Mouse (Mus musculus) CD8-positive naive resting alpha-beta T cell, adult 57 days (primary cell): ENCODE data around the gene Bco2. TPM values are rescaled to one million over a fixed set of nuclear protein-coding genes. Genes with fewer than 3 reads are reported as not detected.

Source experiments
- total RNA-seq: library from RNA; stranded (reverse); gene quantifications from one replicate; pipeline ENCODE4 v1.2.4, GENCODE M21; 2023

Bco2 gene
- total RNA-seq, result not detected

DNA sequence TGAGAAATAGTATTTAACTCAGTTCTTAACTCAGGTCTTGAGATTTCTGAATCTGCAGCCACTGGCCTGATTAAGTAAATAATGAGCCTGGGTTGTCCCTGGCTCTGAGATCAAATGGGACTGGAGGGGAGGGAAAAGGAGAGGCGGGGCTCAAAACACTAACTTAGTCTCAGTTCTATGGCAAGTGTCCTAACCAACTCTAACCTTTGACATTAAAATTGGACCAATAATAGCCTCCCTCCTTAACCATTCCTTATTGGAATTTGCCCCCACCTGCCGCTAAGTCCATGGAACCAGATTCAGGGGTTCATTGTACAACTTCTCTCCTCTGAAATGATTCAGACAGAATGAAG lies at the start of gene Bco2:
Gene Bco2, minus strand, starts transcription at position 88 of the 353 bp plus-strand sequence.

GRCm38 (mm10) chr9:50603189-50603997 lies 48.4 kb upstream of the Bco2 start, which contains the start of the genes Sdhd and Timm8b:
TSS of gene Sdhd (minus strand) at chr9:50603812.
TSS of gene Timm8b (plus strand) at chr9:50603910.

DNA sequence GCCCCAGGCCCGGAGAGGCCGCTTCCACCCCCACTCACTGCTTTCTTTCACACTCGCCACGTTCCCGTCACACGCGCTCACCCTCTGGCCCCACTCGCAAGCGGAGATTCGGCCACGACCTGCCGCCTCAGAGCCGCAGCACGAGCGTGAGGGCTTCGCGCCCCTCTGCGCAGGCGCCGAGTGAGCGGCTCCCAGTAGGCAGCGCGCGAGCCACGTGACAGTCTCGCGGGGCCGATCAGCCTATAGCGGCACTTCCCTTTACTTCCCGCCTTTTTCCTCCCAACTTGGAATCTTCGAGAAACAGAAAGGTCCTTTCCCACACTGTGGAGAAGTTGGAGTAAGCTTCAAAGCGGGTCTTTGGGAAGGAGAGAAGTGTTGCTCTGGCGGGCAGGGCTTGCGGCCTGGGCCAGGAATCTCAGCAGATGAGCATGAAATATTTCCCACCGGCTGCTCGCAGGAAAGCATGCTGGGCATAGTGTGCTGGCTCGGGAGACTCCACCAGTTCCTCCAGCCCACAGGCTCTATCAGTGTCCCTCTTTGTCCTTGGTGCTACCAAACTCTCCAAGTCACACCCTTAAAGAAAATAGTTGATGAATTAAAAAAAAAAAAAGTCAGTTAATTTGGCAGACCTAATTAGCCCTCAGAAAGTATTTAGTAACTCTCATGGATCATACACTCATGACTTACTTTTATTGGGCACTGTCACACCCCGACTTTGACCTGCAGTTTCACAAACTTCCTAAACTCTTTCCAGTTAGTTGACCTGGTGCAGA lies 6.3 kb upstream of the Bco2 start, which contains the start of gene Tex12:
Gene Tex12, minus strand, starts transcription at position 181 of the 773 bp plus-strand sequence.

DNA sequence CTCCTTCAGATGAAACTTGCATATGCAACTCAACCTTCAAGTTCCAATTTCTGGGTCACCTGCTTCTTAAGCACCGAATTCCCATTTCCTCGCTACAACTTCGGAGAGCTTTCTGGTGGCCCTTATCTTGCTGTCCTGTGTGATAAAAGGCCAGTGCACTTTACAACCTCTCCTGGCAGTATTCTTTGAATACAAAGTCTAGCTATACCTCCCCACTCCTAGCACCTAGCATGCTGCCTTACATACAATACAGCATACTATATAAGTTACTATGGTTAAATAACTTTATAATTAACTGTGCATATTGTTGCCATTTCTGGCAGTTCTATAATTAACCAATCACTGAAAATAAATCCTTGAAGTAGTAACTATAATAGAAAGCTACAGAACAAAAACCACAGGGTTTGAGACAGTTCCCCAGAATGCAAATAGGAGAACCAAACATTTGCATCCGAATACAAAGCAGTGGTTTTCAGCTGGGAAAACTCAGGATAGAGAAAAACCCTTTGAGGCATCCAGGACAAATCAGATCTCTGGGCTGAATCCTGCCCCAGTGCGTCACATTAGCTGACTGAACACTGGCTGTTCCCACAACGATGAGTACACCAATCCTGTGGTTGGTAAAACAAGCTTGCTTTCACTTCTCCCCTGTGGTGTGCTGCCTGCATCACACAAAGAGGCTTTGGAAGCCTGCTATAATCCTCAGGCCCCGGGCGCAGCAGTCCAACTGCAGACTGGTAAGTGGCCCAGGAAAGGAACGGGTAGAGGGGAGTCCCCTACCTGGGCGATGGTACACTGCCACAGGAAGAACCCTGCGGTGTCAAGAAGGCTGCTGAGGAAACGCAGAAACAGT lies 514 bp downstream of the Bco2 start, which contains the start of gene Il18:
Gene Il18, plus strand, starts transcription at position 587 of the 853 bp plus-strand sequence.

DNA sequence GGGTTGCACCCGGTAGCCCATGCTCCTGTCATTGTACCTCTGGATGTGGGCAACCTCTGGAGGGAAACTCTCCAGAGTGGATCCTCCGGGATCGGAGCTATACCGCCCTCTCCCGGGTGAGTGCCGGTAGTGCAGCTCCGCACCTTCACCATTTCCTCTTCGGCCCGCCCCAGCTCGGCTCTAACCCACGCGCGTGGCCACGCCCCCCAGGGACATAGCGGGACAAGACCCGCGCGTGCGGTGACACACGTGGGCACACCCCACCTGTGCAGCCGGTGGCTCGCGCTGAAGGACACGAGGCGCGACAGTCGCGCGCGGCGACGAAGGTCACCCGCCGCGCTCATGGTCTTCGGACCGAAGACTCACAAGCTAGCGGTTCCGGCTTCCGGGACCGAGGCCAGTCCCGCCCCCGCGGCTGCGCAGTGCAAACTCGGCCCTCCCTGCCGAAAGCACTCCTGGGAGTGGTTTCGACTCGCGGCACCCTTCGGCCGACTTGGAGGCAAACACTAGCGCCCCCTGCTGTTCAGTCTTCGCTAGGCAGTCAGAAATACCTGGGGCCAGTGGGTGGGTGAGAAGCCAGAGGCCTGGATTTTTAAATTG lies 26.6 kb downstream of the Bco2 start, which contains the start of gene Pts:
Gene Pts, minus strand, starts transcription at position 432 of the 600 bp plus-strand sequence.

DNA sequence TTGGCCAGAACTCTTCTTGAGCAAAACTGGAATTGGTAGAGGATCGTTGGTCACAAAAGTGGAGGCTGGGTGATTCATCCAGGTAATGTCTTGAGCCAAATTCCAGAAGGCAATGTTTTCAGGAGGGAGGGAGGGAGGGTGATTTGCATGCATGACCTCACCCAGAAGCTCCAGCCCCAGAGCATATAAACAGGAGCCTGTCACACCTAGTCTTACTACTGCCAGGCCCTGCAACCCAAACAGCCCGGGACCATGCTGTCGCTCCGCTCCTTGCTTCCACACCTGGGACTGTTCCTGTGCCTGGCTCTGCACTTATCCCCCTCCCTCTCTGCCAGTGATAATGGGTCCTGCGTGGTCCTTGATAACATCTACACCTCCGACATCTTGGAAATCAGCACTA lies 60.7 kb downstream of the Bco2 start, which contains the start of gene Plet1:
Gene Plet1, plus strand, starts transcription at position 215 of the 400 bp plus-strand sequence.

Other genes starting within 250 kb of the Bco2 start
- gene Rpl10-ps3, start 210.2 kb downstream of the Bco2 start, total RNA-seq, result 2,155 TPM
- not detected for gene Plet1, start 60.7 kb downstream of the Bco2 start, total RNA-seq
- 38.3 TPM for gene Pts, start 26.5 kb downstream of the Bco2 start, total RNA-seq
- 2.6 TPM for gene Il18, start 354 bp downstream of the Bco2 start, total RNA-seq
- not detected for gene Tex12, start 6.1 kb upstream of the Bco2 start, total RNA-seq
- 50.3 TPM for gene Sdhd, start 48.6 kb upstream of the Bco2 start, total RNA-seq
- gene Timm8b, start 48.7 kb upstream of the Bco2 start, total RNA-seq, result 41.3 TPM
- 1.2 TPM for gene Pih1d2, start 62.1 kb upstream of the Bco2 start, total RNA-seq
- gene Nkapd1, start 62.3 kb upstream of the Bco2 start, total RNA-seq, result 36.9 TPM
- gene Dlat, start 104.6 kb upstream of the Bco2 start, total RNA-seq, result 28.1 TPM
- gene Dixdc1, start 184.3 kb upstream of the Bco2 start, total RNA-seq, result 0.40 TPM
- gene 2310030G06Rik, start 191.4 kb upstream of the Bco2 start, total RNA-seq, result not detected
- not detected for gene Cryab, start 196.1 kb upstream of the Bco2 start, total RNA-seq
- not detected for gene Hspb2, start 197.2 kb upstream of the Bco2 start, total RNA-seq
- 12.8 TPM for gene Fdxacb1, start 213.1 kb upstream of the Bco2 start, total RNA-seq
- 21.4 TPM for gene Alg9, start 219.8 kb upstream of the Bco2 start, total RNA-seq
- 15.6 TPM for gene 1110032A03Rik, start 220.3 kb upstream of the Bco2 start, total RNA-seq